Mouse (Mus musculus): ENCODE measurements around the gene St6gal1.
A peak's percentile ranks its signal among the peaks of the same experiment; 100 is the strongest.

St6gal1 gene

GRCm38 (mm10) chr16:23272521-23273230 is 48.1 kb downstream of the St6gal1 start:
- no peak for DNase-seq (ENCODE audit: low read depth in 1 of 2, low spot score in 2 of 2)

GRCm38 (mm10) chr16:23274005-23274404 is 49.5 kb downstream of the St6gal1 start:
- DNase-seq (ENCODE audit: low read depth in 1 of 2, low spot score in 2 of 2), result no peak

- no peak for DNase-seq (ENCODE audit: low read depth in 1 of 2, low spot score in 2 of 2)
Observed at GRCm38 (mm10) chr16:23274606-23275310, 50.2 kb downstream of the St6gal1 start.

GRCm38 (mm10) chr16:23275661-23276060 is 51.1 kb downstream of the St6gal1 start:
- DNase-seq (ENCODE audit: low read depth in 1 of 2, low spot score in 2 of 2), result no peak

GRCm38 (mm10) chr16:23279879-23280741 is 55.6 kb downstream of the St6gal1 start:
- DNase-seq (ENCODE audit: low read depth in 1 of 2, low spot score in 2 of 2), result peak; percentile 49 to 61

- DNase-seq (ENCODE audit: low read depth in 1 of 2, low spot score in 2 of 2), result no peak
Observed at GRCm38 (mm10) chr16:23280742-23281090, 56.2 kb downstream of the St6gal1 start.

- no peak for DNase-seq (ENCODE audit: low read depth in 1 of 2, low spot score in 2 of 2)
Observed at GRCm38 (mm10) chr16:23282241-23282640, 57.7 kb downstream of the St6gal1 start.

GRCm38 (mm10) chr16:23282941-23283340 is 58.4 kb downstream of the St6gal1 start:
- no peak for DNase-seq (ENCODE audit: low read depth in 1 of 2, low spot score in 2 of 2)

GRCm38 (mm10) chr16:23283677-23284076 is 59.1 kb downstream of the St6gal1 start:
- no peak for DNase-seq (ENCODE audit: low read depth in 1 of 2, low spot score in 2 of 2)

- no peak for DNase-seq (ENCODE audit: low read depth in 1 of 2, low spot score in 2 of 2)
Observed at GRCm38 (mm10) chr16:23284470-23285394, 60.2 kb downstream of the St6gal1 start.

GRCm38 (mm10) chr16:23286380-23287097 is 62.0 kb downstream of the St6gal1 start:
- DNase-seq (ENCODE audit: low read depth in 1 of 2, low spot score in 2 of 2), result no peak

GRCm38 (mm10) chr16:23287312-23288040 is 62.9 kb downstream of the St6gal1 start:
- peak in 1 of 2 experiments; percentile 19 for DNase-seq (ENCODE audit: low read depth in 1 of 2, low spot score in 2 of 2)

GRCm38 (mm10) chr16:23288103-23288502 is 63.6 kb downstream of the St6gal1 start:
- no peak for DNase-seq (ENCODE audit: low read depth in 1 of 2, low spot score in 2 of 2)

- no peak for DNase-seq (ENCODE audit: low read depth in 1 of 2, low spot score in 2 of 2)
Observed at GRCm38 (mm10) chr16:23289424-23289823, 64.9 kb downstream of the St6gal1 start.

GRCm38 (mm10) chr16:23290171-23290570 is 65.6 kb downstream of the St6gal1 start:
- no peak for DNase-seq (ENCODE audit: low read depth in 1 of 2, low spot score in 2 of 2)

- DNase-seq (ENCODE audit: low read depth in 1 of 2, low spot score in 2 of 2), result no peak
Observed at GRCm38 (mm10) chr16:23291521-23291920, 67.0 kb downstream of the St6gal1 start.

GRCm38 (mm10) chr16:23294236-23294635 is 69.7 kb downstream of the St6gal1 start:
- no peak for DNase-seq (ENCODE audit: low read depth in 1 of 2, low spot score in 2 of 2)

GRCm38 (mm10) chr16:23294747-23295146 is 70.2 kb downstream of the St6gal1 start:
- no peak for DNase-seq (ENCODE audit: low read depth in 1 of 2, low spot score in 2 of 2)

- no peak for DNase-seq (ENCODE audit: low read depth in 1 of 2, low spot score in 2 of 2)
Observed at GRCm38 (mm10) chr16:23295720-23296119, 71.2 kb downstream of the St6gal1 start.
